In genomic region chr14:25510987-25511386, GRCm38 (mm10) we compare ENCODE assay signal across 11 mouse cellular contexts. TPM values are rescaled to one million over a fixed set of nuclear protein-coding genes. Genes with fewer than 3 reads are reported as not detected.
DNase-seq lines count a peak whose midpoint lies in the region; ATAC-seq lines count a peak whose summit lies in the region.
"Had no signal": no experiment of that assay in that cellular context is flagged by ENCODE, and none has a peak within 500 bp of the region (broad histone marks: within the 10 kb centered on the region; RNA-seq: fewer than 3 reads in every experiment).

No protein-coding gene starts in this region.

- no peak for ATAC-seq in hindbrain, embryonic 11.5 days (ENCODE audit: low FRiP score)
- ATAC-seq in midbrain, embryonic 13.5 days, result no peak

- H3K4me2 ChIP-seq in hindbrain, embryonic 11.5 days (replicated peaks; ENCODE audit: low read depth, low read length), result no peak overlapping the region
- H3K4me2 ChIP-seq in midbrain, embryonic 13.5 days (replicated peaks), result no peak overlapping the region

- peaks cover 28% of the 10 kb centered on the region for H3K4me1 ChIP-seq in hindbrain, embryonic 11.5 days (replicated peaks; ENCODE audit: control insufficient read depth, insufficient read depth, low read length)
- H3K4me1 ChIP-seq in midbrain, embryonic 13.5 days (replicated peaks), result peaks cover 76% of the 10 kb centered on the region

- H3K9me3 ChIP-seq in hindbrain, embryonic 11.5 days (ENCODE audit: control insufficient read depth, low read length), result no peaks in the 10 kb centered on the region
- H3K9me3 ChIP-seq in midbrain, embryonic 13.5 days, result no peaks in the 10 kb centered on the region

- DNase-seq in cerebellum, adult 9-11 months, result peak; percentile 63
- DNase-seq in cerebellum, postnatal 36 days, result no peak
- DNase-seq in kidney, postnatal 14 days, result peak; percentile 51
- no peak for DNase-seq in kidney, adult 8-10 months
- no peak for DNase-seq in hindbrain, embryonic 11.5 days (ENCODE audit: low spot score)
- DNase-seq in adrenal gland, adult 2 months, result no peak
- no peak for DNase-seq in frontal cortex, adult 2 months (ENCODE audit: extremely low spot score in 1 of 2, low spot score in 1 of 2)
- DNase-seq: adrenal gland, postnatal 25 days; cerebellum, postnatal 14 days; kidney, postnatal 36 days had no signal

- no peaks in the 10 kb centered on the region for H3K27me3 ChIP-seq in hindbrain, embryonic 11.5 days (ENCODE audit: control insufficient read depth, insufficient read depth, low read length)
- H3K27me3 ChIP-seq in midbrain, embryonic 13.5 days, result no peaks in the 10 kb centered on the region

- 0 out of 2 replicates have a peak, but pooled peaks cover 4% of the 10 kb centered on the region for H3K36me3 ChIP-seq in hindbrain, embryonic 11.5 days (ENCODE audit: control insufficient read depth, insufficient read depth, low read length)
- H3K36me3 ChIP-seq in midbrain, embryonic 13.5 days, result peaks cover 38% of the 10 kb centered on the region

- WGBS in hindbrain, embryonic 11.5 days, result 70% methylated on average over 7 of the region's 7 CpGs
- WGBS in midbrain, embryonic 13.5 days, result 67% methylated on average over 7 of the region's 7 CpGs

- H3K4me3 ChIP-seq in hindbrain, embryonic 11.5 days (ENCODE audit: low read depth, low read length), result no peak overlapping the region
- no peak overlapping the region for H3K4me3 ChIP-seq in midbrain, embryonic 13.5 days (replicated peaks)

- peak overlapping the region; percentile 45 for H3K27ac ChIP-seq in hindbrain, embryonic 11.5 days (ENCODE audit: low read depth, low read length)
- peak overlapping the region; percentile 73; the same call in 1 of the 2 replicates for H3K27ac ChIP-seq in midbrain, embryonic 13.5 days

- H3K9ac ChIP-seq in hindbrain, embryonic 11.5 days (ENCODE audit: low read depth, low read length), result 0 out of 2 replicates have a peak overlapping the region, but pooled peaks have one; percentile 34
- no peak overlapping the region; the same call in 1 of the 2 replicates for H3K9ac ChIP-seq in midbrain, embryonic 13.5 days (replicated peaks)

RNA-seq across cellular contexts. Expression of gene Zmiz1, which starts 52.0 kb away (rescaled TPM):
- 47.5 and 57.0 TPM in 2 replicates for polyA plus RNA-seq in hindbrain, embryonic 11.5 days (2014; fragmentation: Nextera tagmentation; extraction: Ambion mirVana)
- 68.8 and 80.3 TPM in 2 replicates for polyA plus RNA-seq in midbrain, embryonic 13.5 days (2015; fragmentation: Nextera tagmentation; extraction: Ambion mirVana)
- 100 to 1,000 TPM in 1 of 2 experiments, 10 to 100 TPM in 1; 90.8 to 142 TPM for total RNA-seq in adrenal gland, adult 2 months (2021)
- polyA plus RNA-seq in adrenal gland, adult 2 months (2012; rRNA removed), result 72.7 and 95.8 TPM in 2 replicates
- polyA plus RNA-seq in frontal cortex, adult 2 months (2012; rRNA removed), result 39.1 and 45.9 TPM in 2 replicates

Comparison
In these comparisons a context has a peak if more than half of its experiments do, and no peak if none do; other contexts are left out.
1. DNase-seq: peak in cerebellum, adult 9-11 months (single experiment) and kidney, postnatal 14 days (single experiment); none in cerebellum, postnatal 36 days (0 of 2), kidney, adult 8-10 months (0 of 2), hindbrain, embryonic 11.5 days (single experiment), adrenal gland, adult 2 months (single experiment) and frontal cortex, adult 2 months (0 of 2).